Mouse (Mus musculus) MEL (cell line): ENCODE data around the gene Top3a. TPM values are rescaled to one million over a fixed set of nuclear protein-coding genes. Genes with fewer than 3 reads are reported as not detected.

Experiments
- DNase-seq: peaks from one replicate; pipeline ENCODE4 v3.0.0; 2011; ENCODE audit warnings: low read depth, low spot score
- H3K27ac ChIP-seq: 2 replicates; pipeline ENCODE4 v1.5.1; 2012; ENCODE audit warnings: low read depth, mild to moderate bottlenecking, control low read depth, low read length, moderate library complexity; ENCODE audit not compliant: control insufficient read depth
- H3K27me3 ChIP-seq, 2 experiments: fragments of 150-350 bp in 1 of 2; sonication (generic) in 1 of 2; 2 replicates each; pipeline ENCODE4 v1.6.1; 2012; ENCODE audit warnings: low read length in 2 of 2, mild to moderate bottlenecking in 2 of 2, improper control_type of control experiment in 1 of 2, moderate library complexity in 1 of 2; ENCODE audit not compliant: insufficient read depth in 2 of 2, control insufficient read depth in 1 of 2
- H3K36me3 ChIP-seq, 2 experiments: 2 replicates each; pipeline ENCODE4 v1.6.1; 2012 to 2014; ENCODE audit warnings: low read length in 2 of 2, improper control_type of control experiment in 1 of 2, inconsistent platforms in 1 of 2, mild to moderate bottlenecking in 1 of 2; ENCODE audit not compliant: insufficient read depth in 2 of 2, control insufficient read depth in 1 of 2
- H3K4me1 ChIP-seq, 2 experiments: fragments of 150-350 bp in 1 of 2; sonication (generic) in 1 of 2; 2 replicates each; pipeline ENCODE4 v1.6.1; 2012; ENCODE audit warnings: low read length in 2 of 2, improper control_type of control experiment in 1 of 2, mild to moderate bottlenecking in 1 of 2; ENCODE audit not compliant: insufficient read depth in 2 of 2, control insufficient read depth in 1 of 2
- H3K4me3 ChIP-seq, 2 experiments: fragments of 150-350 bp in 1 of 2; sonication (generic) in 1 of 2; 2 replicates each; pipeline ENCODE4 v1.5.1; 2012; ENCODE audit warnings: low read depth in 2 of 2, low read length in 2 of 2, mild to moderate bottlenecking in 2 of 2, moderate library complexity in 2 of 2, control low read depth in 1 of 2, improper control_type of control experiment in 1 of 2; ENCODE audit not compliant: control insufficient read depth in 1 of 2, insufficient read depth in 1 of 2
- H3K79me2 ChIP-seq: 2 replicates; pipeline ENCODE4 v1.6.1; 2012; ENCODE audit warnings: mild to moderate bottlenecking, low read length, moderate library complexity; ENCODE audit not compliant: control insufficient read depth, poor library complexity, insufficient read depth
- H3K9ac ChIP-seq: 2 replicates; pipeline ENCODE4 v1.6.1; 2012; ENCODE audit warnings: low read depth, mild to moderate bottlenecking, control low read depth, low read length, moderate library complexity; ENCODE audit not compliant: control insufficient read depth, poor library complexity, severe bottlenecking
- H3K9me3 ChIP-seq: fragments of 150-350 bp; sonication (generic); replicated peaks from 2 replicates; pipeline ENCODE4 v1.6.1; 2012; ENCODE audit warnings: mild to moderate bottlenecking, low read length, improper control_type of control experiment, moderate library complexity; ENCODE audit not compliant: insufficient read depth
- BHLHE40 ChIP-seq: IDR thresholded peaks from 2 replicates; pipeline ENCODE4 v1.6.1; 2012; ENCODE audit warnings: low read depth, mild to moderate bottlenecking, inconsistent platforms, low read length, improper control_type of control experiment, borderline replicate concordance
- CHD1 ChIP-seq: IDR thresholded peaks from 2 replicates; pipeline ENCODE4 v1.6.1; 2012; ENCODE audit warnings: low read depth, mild to moderate bottlenecking, inconsistent platforms, low read length, improper control_type of control experiment
- E2F4 ChIP-seq: IDR thresholded peaks from 2 replicates; pipeline ENCODE4 v1.6.1; 2011; ENCODE audit warnings: low read depth, low read length, improper control_type of control experiment, borderline replicate concordance
- ELF1 ChIP-seq: IDR thresholded peaks from 2 replicates; pipeline ENCODE4 v1.6.1; 2014; ENCODE audit warnings: low read depth, mild to moderate bottlenecking, inconsistent platforms, low read length, improper control_type of control experiment, moderate library complexity
- EP300 ChIP-seq, 2 experiments: IDR thresholded peaks; 2 replicates each; pipeline ENCODE4 v1.6.1; 2011; ENCODE audit warnings: improper control_type of control experiment in 2 of 2, low read length in 2 of 2, low read depth in 1 of 2, mild to moderate bottlenecking in 1 of 2
- ETS1 ChIP-seq: IDR thresholded peaks from 2 replicates; pipeline ENCODE4 v1.6.1; 2012; ENCODE audit warnings: low read depth, mild to moderate bottlenecking, inconsistent platforms, low read length, improper control_type of control experiment, moderate library complexity
- GABPA ChIP-seq: IDR thresholded peaks from 2 replicates; pipeline ENCODE4 v1.6.1; 2012; ENCODE audit warnings: low read depth, mild to moderate bottlenecking, inconsistent platforms, low read length, improper control_type of control experiment, moderate library complexity
- GATA1 ChIP-seq: IDR thresholded peaks from 2 replicates; pipeline ENCODE4 v1.6.1; 2011; ENCODE audit warnings: low read depth, low read length, improper control_type of control experiment
- HCFC1 ChIP-seq: IDR thresholded peaks from 2 replicates; pipeline ENCODE4 v1.6.1; 2012; ENCODE audit warnings: low read depth, mild to moderate bottlenecking, inconsistent platforms, low read length, improper control_type of control experiment, moderate library complexity
- JUND ChIP-seq: IDR thresholded peaks from 2 replicates; pipeline ENCODE4 v1.6.1; 2011; ENCODE audit warnings: low read depth, mild to moderate bottlenecking, improper control_type of control experiment, low read length
- KAT2A ChIP-seq: conservative IDR thresholded peaks from 2 replicates; pipeline ENCODE4 v1.6.1; 2012; ENCODE audit warnings: low read depth, low read length, improper control_type of control experiment, inconsistent platforms
- MAFK ChIP-seq: IDR thresholded peaks from 2 replicates; pipeline ENCODE4 v1.6.1; 2011; ENCODE audit warnings: low read depth, mild to moderate bottlenecking, low read length, improper control_type of control experiment, borderline replicate concordance
- MAX ChIP-seq: IDR thresholded peaks from 2 replicates; pipeline ENCODE4 v1.6.1; 2011; ENCODE audit warnings: low read length, improper control_type of control experiment
- MAZ ChIP-seq: IDR thresholded peaks from 2 replicates; pipeline ENCODE4 v1.6.1; 2012; ENCODE audit warnings: low read depth, mild to moderate bottlenecking, inconsistent platforms, low read length, improper control_type of control experiment
- MXI1 ChIP-seq: IDR thresholded peaks from 2 replicates; pipeline ENCODE4 v1.6.1; 2011; ENCODE audit warnings: mild to moderate bottlenecking, low read depth, low read length, improper control_type of control experiment
- RCOR1 ChIP-seq: IDR thresholded peaks from 2 replicates; pipeline ENCODE4 v1.6.1; 2012; ENCODE audit warnings: low read depth, mild to moderate bottlenecking, inconsistent platforms, low read length, improper control_type of control experiment
- SIN3A ChIP-seq: IDR thresholded peaks from 2 replicates; pipeline ENCODE4 v1.6.1; 2012; ENCODE audit warnings: low read length, improper control_type of control experiment, inconsistent platforms
- TAL1 ChIP-seq: IDR thresholded peaks from 2 replicates; pipeline ENCODE4 v1.6.1; 2012; ENCODE audit warnings: mild to moderate bottlenecking, inconsistent platforms, low read length, moderate library complexity, mixed read lengths
- TCF12 ChIP-seq: IDR thresholded peaks from 2 replicates; pipeline ENCODE4 v1.6.1; 2014; ENCODE audit warnings: low read depth, mild to moderate bottlenecking, inconsistent platforms, low read length, improper control_type of control experiment, moderate library complexity
- UBTF ChIP-seq: IDR thresholded peaks from 2 replicates; pipeline ENCODE4 v1.6.1; 2012; ENCODE audit warnings: low read depth, mild to moderate bottlenecking, inconsistent platforms, low read length, improper control_type of control experiment, moderate library complexity, borderline replicate concordance; ENCODE audit not compliant: insufficient read depth
- USF1 ChIP-seq: IDR thresholded peaks from 2 replicates; pipeline ENCODE4 v1.6.1; 2014; ENCODE audit warnings: low read depth, mild to moderate bottlenecking, inconsistent platforms, low read length, improper control_type of control experiment, moderate library complexity
- ZKSCAN1 ChIP-seq: IDR thresholded peaks from 2 replicates; pipeline ENCODE4 v1.6.1; 2012; ENCODE audit warnings: low read depth, mild to moderate bottlenecking, inconsistent platforms, low read length, improper control_type of control experiment, moderate library complexity
- ZNF384 ChIP-seq: IDR thresholded peaks from 2 replicates; pipeline ENCODE4 v1.6.1; 2012; ENCODE audit warnings: low read depth, mild to moderate bottlenecking, inconsistent platforms, low read length, improper control_type of control experiment
- polyA plus RNA-seq, 2 experiments: library from polyadenylated mRNA; stranded (reverse) in 1 of 2; unstranded in 1 of 2; fragments of >175 nt in 1 of 2; fragments of >200 nt in 1 of 2; gene quantifications; 2 replicates each; pipeline versions ENCODE4 v1.2.1 to v1.2.4; 2012; ENCODE audit warnings: low replicate concordance in 2 of 2, low read depth in 1 of 2; ENCODE audit not compliant: insufficient read length in 2 of 2, insufficient read depth in 1 of 2, missing spikeins in 1 of 2
- total RNA-seq: library from RNA; depleted of rRNA; stranded (reverse); fragments of 300-350 nt; gene quantifications from 2 replicates; pipeline ENCODE4 v1.2.3, GENCODE M21; 2012

The Top3a gene
- total and polyA plus RNA-seq, 3 experiments, result 17.7 to 18.4 TPM; not detected in 1

GRCm38 (mm10) chr11:60775578-60775977, 1.6 kb downstream of the Top3a start:
- no peaks in the 10 kb centered on the region for H3K9me3 ChIP-seq
- DNase-seq, result no peak
- peak overlapping the region; percentile 77 for H3K9ac ChIP-seq
- peak overlapping the region; percentile 73 to 82 for H3K4me3 ChIP-seq
- no peaks in the 10 kb centered on the region for H3K27me3 ChIP-seq
- no peak overlapping the region for H3K27ac ChIP-seq
- H3K36me3 ChIP-seq, result peaks cover 0 to 50% of the 10 kb centered on the region in 2 experiments; a peak in 2 of 4 replicates
- peaks cover 74% of the 10 kb centered on the region for H3K79me2 ChIP-seq
- peaks cover 0 to 44% of the 10 kb centered on the region in 2 experiments; a peak in 3 of 4 replicates for H3K4me1 ChIP-seq
- TF ChIP-seq MAX, result no peak
- no peak for TF ChIP-seq JUND
- TF ChIP-seq KAT2A, result no peak
- no peak for TF ChIP-seq HCFC1
- no peak for TF ChIP-seq UBTF
- TF ChIP-seq ZKSCAN1, result no peak
- no peak for TF ChIP-seq ELF1
- TF ChIP-seq SIN3A, result no peak
- no peak for TF ChIP-seq CHD1
- no peak for TF ChIP-seq GABPA
- no peak for TF ChIP-seq MAZ
- TF ChIP-seq TCF12, result no peak
- TF ChIP-seq ZNF384, result no peak
- no peak for TF ChIP-seq MXI1

DNA sequence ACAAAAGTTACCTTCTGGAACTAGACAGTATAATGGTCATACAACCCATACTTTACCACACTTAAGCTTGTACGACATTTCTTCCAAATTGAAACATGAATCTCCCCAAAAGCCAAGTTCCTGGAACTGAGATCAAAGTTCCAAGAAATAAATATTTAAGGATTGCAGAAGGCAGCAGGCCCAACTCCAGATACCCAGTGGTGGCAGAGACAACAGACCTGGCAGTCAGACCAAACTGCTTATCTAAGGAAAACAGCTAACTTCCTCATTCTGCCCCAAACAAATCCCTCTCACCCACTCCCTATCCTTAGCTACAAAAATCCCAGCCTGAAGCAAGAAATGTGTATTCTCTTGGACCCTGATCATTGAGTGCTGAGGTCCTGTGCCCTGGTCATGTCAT, 2.3 kb downstream of the Top3a start:
- H3K4me1 ChIP-seq, result peaks cover 0 to 38% of the 10 kb centered on the region in 2 experiments; a peak in 3 of 4 replicates

More for the DNA sequence above, 2.3 kb downstream of the Top3a start:
- H3K27ac ChIP-seq, result no peak overlapping the region
- peaks cover 0 to 43% of the 10 kb centered on the region in 2 experiments; a peak in 2 of 4 replicates for H3K36me3 ChIP-seq
- DNase-seq, result peak; percentile 91
- H3K27me3 ChIP-seq, result no peaks in the 10 kb centered on the region
- peak; percentile 99 for TF ChIP-seq RCOR1
- no peak for TF ChIP-seq USF1
- TF ChIP-seq ELF1, result no peak
- TF ChIP-seq HCFC1, result 0 out of 2 replicates have a peak, but pooled peaks have one; percentile 29
- TF ChIP-seq GATA1, result peak; percentile 95
- peak; percentile 73; the same call in 1 of the 2 replicates for TF ChIP-seq ETS1
- TF ChIP-seq TAL1, result peak; percentile 95
- TF ChIP-seq BHLHE40, result peak; percentile 46; the same call in 1 of the 2 replicates
- peak; percentile 84 to 93 for TF ChIP-seq EP300 (IDR thresholded peaks at IDR 0.05; ENCODE audit: low read depth in 1 of 2, low read length in 2 of 2)
- peak; percentile 77 for TF ChIP-seq SIN3A
- peak; percentile 66; the same call in 1 of the 2 replicates for TF ChIP-seq MAFK
- TF ChIP-seq TCF12, result peak; percentile 85
- no peak for TF ChIP-seq E2F4
- peak; percentile 21; the same call in 1 of the 2 replicates for TF ChIP-seq MXI1
- TF ChIP-seq, all 39 proteins: peak for 11
- no peak overlapping the region for H3K4me3 ChIP-seq
- H3K9ac ChIP-seq, result no peak overlapping the region
- peaks cover 68% of the 10 kb centered on the region for H3K79me2 ChIP-seq
- no peaks in the 10 kb centered on the region for H3K9me3 ChIP-seq
